Mouse (Mus musculus) Patski (cell line): Measurements from ENCODE around the gene Paf1. TPM values are rescaled to one million over a fixed set of nuclear protein-coding genes. Genes with fewer than 3 reads are reported as not detected.

Experiments
- ATAC-seq: fragments of 100-300 bp; one replicate; pipeline ENCODE4 v1.8.0; 2021
- CTCF ChIA-PET: fragments of 350-600 bp; sonication (Branson Sonifier 250); formaldehyde crosslinking; loops from one replicate; lab custom pipeline; 2022; ENCODE audit warnings: inconsistent platforms; lab: Charles Lee
- POLR2A ChIA-PET: fragments of 350-600 bp; sonication (Branson Sonifier 250); formaldehyde crosslinking; loops from one replicate; lab custom pipeline; 2022; ENCODE audit warnings: antibody characterized with exemption, inconsistent platforms; lab: Charles Lee
- DNase-seq: peaks from one replicate; pipeline ENCODE4 v3.0.0-alpha.2; 2011; ENCODE audit warnings: low read depth, low spot score
- H3K27me3 ChIP-seq: fragments of 371-371 bp; one replicate; pipeline ENCODE4 v1.5.1; 2021
- CTCF ChIP-seq: fragments of 100-300 bp; IDR thresholded peaks from one replicate; pipeline ENCODE4 v1.5.1; 2021
- in situ Hi-C: fragments of 300-500 bp; cut with MboI; formaldehyde crosslinking; loops from 3 replicates; pipeline ENCODE4 v1.11.1; 2018; ENCODE audit warnings: low pct_unique_long_range_greater_than_20kb, mixed read lengths
- polyA plus RNA-seq: library from polyadenylated mRNA; unstranded; gene quantifications from one replicate; pipeline ENCODE4 v1.2.3, GENCODE M21; 2021

Gene Paf1
- polyA plus RNA-seq, 1 experiment from 2014 or later, result 104 TPM

DNA sequence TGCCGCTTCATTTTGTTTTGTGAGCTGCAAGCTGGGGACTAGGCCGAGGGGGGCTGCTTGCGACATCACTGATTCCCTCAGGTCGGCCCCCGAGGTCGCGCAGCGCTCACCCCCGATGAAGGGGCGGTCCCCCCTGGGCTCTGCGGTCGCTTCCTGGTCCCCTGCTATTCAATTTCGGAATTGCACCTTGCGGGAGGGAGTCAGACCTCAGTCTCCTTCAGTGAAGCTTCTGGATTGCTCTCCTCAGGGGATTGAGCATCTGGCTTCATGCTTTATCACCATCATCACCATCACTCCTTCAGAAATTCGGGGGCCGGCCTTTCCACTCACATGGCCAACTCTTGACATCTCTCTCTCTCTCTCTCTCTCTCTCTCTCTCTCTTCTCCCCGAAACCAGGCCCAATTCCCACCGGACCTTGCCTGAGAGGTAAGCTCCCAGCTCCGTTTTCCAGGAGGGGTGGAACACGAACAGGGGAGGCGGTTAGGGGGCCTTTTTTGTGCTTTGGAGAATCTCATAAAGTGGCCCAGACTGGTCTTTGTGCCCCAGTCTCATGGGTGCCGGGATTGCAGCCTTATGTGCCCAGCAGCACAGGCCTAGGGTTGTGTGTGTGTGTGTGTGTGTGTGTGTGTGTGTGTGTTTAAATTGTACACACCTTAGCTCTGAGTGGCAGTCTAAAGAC, 661 bp downstream of the Paf1 start:
- TF ChIP-seq CTCF, result no peak
- ATAC-seq (no peak), DNase-seq (no peak)
- ChIA-PET CTCF (interaction anchor here (1.2 kb wide), 1 partner anchor 207 kb away, joined by 3 read pairs; no protein-coding TSS in a partner anchor), POLR2A (interaction anchor here (0.5 to 1.8 kb wide), 3 partner anchors 19 to 42 kb away, joined by 3 to 6 read pairs (median 6); no protein-coding TSS in a partner anchor)
- in situ Hi-C loops, result no loop called here
- no peaks in the 10 kb centered on the region for H3K27me3 ChIP-seq

GRCm38 (mm10) chr7:28395425-28395824, 2.7 kb downstream of the Paf1 start:
- TF ChIP-seq CTCF, result no peak
- no peaks in the 10 kb centered on the region for H3K27me3 ChIP-seq
- ATAC-seq, result no peak
- in situ Hi-C loops, result no loop called here
- CTCF ChIA-PET, result no interaction called here
- DNase-seq, result no peak
- POLR2A ChIA-PET, result interaction anchor here (1.0 kb wide), 1 partner anchor 9 kb away, joined by 3 read pairs; no protein-coding TSS in a partner anchor

- ChIA-PET CTCF (interaction anchor here (1.0 kb wide), 1 partner anchor 12 kb away, joined by 4 read pairs; no protein-coding TSS in a partner anchor), POLR2A (interaction anchor here (1.0 kb wide), 1 partner anchor 12 kb away, joined by 3 read pairs; no protein-coding TSS in a partner anchor)
- DNase-seq, result no peak
- TF ChIP-seq CTCF, result no peak
- H3K27me3 ChIP-seq, result no peaks in the 10 kb centered on the region
- in situ Hi-C loops, result no loop called here
- no peak for ATAC-seq
These were observed 5.2 kb downstream of the Paf1 start for GRCm38 (mm10) chr7:28398000-28398399.

- no peak for ATAC-seq
These were observed 6.1 kb downstream of the Paf1 start for GRCm38 (mm10) chr7:28398696-28399340.

DNA sequence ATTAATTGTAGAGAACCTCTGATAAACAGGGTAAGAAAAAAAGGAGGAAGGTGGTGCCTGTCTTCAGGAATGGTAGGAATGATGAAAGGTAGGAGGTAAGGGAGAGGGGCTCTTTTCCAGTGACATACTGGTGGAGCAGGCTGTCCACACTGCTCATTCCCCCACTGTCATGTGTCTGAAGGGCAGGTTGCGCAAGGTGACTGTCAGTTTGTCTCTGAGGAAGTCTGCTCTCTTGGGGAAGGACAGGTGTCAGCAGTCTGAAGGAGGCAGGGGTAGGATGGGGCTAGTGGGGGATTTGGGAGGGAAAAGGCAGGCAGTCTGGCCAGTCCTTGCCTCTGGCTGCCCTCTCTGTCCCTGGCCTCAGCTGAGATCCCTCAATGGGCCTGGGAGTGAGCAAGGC, 8.3 kb downstream of the Paf1 start:
- no peaks in the 10 kb centered on the region for H3K27me3 ChIP-seq
- CTCF ChIA-PET, result no interaction called here
- no peak for TF ChIP-seq CTCF
- in situ Hi-C loops, result no loop called here
- POLR2A ChIA-PET, result no interaction called here
- ATAC-seq (no peak), DNase-seq (no peak)

More at GRCm38 (mm10) chr7:28398696-28399340, 6.1 kb downstream of the Paf1 start:
- CTCF ChIA-PET, result no interaction called here
- no peak for DNase-seq
- POLR2A ChIA-PET, result no interaction called here
- TF ChIP-seq CTCF, result no peak
- in situ Hi-C loops, result no loop called here
- no peaks in the 10 kb centered on the region for H3K27me3 ChIP-seq

DNA sequence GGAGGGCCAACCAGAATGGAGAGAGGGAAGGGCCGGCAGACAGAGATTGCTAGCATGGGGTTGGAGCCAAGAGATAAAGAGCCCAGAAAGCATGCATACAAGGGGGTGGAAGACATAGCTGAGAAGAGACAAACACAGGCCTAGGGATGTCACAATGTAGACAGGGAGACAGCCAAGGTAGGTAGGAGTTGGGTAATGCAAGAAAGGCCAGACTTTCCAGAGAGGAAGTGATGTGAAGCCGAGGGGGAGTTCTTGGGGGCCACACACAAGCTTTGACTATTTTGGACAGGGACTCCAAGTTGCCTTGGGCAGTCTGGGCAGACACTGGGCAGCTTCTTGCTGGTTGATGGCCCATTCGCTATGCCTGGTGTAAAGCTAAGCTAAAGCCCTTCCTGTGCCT, 9.2 kb downstream of the Paf1 start:
- H3K27me3 ChIP-seq, result no peaks in the 10 kb centered on the region
- in situ Hi-C loops, result no loop called here
- ChIA-PET CTCF (no interaction called here), POLR2A (no interaction called here)
- DNase-seq, result no peak
- no peak for TF ChIP-seq CTCF
- ATAC-seq, result no peak

DNA sequence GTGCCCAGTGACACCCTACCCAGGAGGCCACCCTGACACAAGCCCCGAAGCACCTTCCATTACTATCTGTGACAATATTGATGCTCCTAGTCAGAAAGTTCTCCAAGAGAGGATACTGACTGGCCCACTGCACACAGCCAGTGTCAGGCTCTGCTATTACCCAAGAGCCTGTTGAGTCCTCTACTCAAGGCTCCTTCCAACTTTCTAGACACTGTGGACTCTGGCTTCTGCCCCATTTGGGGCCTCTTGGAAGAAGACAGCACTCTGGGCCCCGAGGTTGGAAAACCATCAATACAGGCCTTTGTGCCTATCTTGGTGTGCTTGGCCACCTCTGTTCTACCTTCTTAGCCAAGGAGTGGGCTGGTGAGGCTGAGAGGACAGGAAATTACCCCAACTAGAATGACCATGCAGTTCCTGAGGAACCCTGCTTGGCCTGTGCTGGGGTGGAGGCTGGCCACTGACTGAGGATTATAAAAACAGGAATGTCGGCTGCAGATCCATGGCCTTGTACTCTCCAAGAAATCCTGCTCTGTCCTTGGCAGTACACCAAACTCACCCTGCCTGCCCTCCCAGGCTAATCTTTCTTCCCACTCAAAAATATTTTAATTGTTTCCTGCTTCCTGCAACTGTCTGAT, 18.2 kb downstream of the Paf1 start:
- CTCF ChIA-PET, result interaction anchor here (1.0 kb wide), 1 partner anchor 21 kb away, joined by 3 read pairs; no protein-coding TSS in a partner anchor

GRCm38 (mm10) chr7:28412826-28413225, 20.1 kb downstream of the Paf1 start:
- DNase-seq, result no peak
- in situ Hi-C loops, result no loop called here
- POLR2A ChIA-PET, result no interaction called here
- ATAC-seq, result no peak
- CTCF ChIA-PET, result no interaction called here
- no peaks in the 10 kb centered on the region for H3K27me3 ChIP-seq
- TF ChIP-seq CTCF, result no peak

More for the DNA sequence above, 18.2 kb downstream of the Paf1 start:
- no peak for ATAC-seq
- no peaks in the 10 kb centered on the region for H3K27me3 ChIP-seq
- in situ Hi-C loops, result no loop called here
- POLR2A ChIA-PET, result no interaction called here
- TF ChIP-seq CTCF, result no peak
- no peak for DNase-seq

DNA sequence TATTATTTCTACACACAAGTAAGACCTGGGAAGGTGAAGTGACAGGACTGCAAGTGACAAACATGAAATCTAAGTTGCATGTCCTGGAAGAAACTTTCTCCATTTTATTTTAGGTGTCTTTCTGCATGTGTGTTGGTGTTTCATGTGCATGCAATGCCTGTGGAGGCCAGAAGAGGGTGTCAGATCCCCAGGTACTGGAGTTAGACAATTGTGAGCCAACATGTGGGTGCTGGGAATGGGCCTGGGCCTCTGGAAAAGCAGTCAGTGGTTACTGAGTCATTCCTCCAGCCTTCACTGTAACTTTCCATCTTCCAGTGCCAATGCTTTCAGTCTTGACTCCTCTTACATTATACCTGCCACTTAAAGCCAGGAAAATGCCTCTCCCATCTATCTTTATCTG, 24.6 kb downstream of the Paf1 start:
- in situ Hi-C loops, result no loop called here
- H3K27me3 ChIP-seq, result no peaks in the 10 kb centered on the region
- POLR2A ChIA-PET, result no interaction called here
- no peak for ATAC-seq
- TF ChIP-seq CTCF, result peak; percentile 68
- DNase-seq, result no peak
- CTCF ChIA-PET, result interaction anchor here (1.4 kb wide), 1 partner anchor 20 kb away, joined by 5 read pairs; the partner anchor contains the start of gene Gmfg

GRCm38 (mm10) chr7:28418096-28418670, 25.4 kb downstream of the Paf1 start:
- POLR2A ChIA-PET, result interaction anchor here (1.0 kb wide), 1 partner anchor 25 kb away, joined by 3 read pairs; no protein-coding TSS in a partner anchor

More at GRCm38 (mm10) chr7:28418096-28418670, 25.4 kb downstream of the Paf1 start:
- no peaks in the 10 kb centered on the region for H3K27me3 ChIP-seq
- TF ChIP-seq CTCF, result no peak
- CTCF ChIA-PET, result no interaction called here
- DNase-seq (peak; percentile 88), ATAC-seq (peak; percentile 92)
- in situ Hi-C loops, result no loop called here
